Mouse (Mus musculus): ENCODE measurements around the gene Creb3l1. TPM values are rescaled to one million over a fixed set of nuclear protein-coding genes. Genes with fewer than 3 reads are reported as not detected.

The Creb3l1 gene
- polyA plus RNA-seq (2014; fragmentation: Illumina TruSeq; extraction: RNeasy Lipid Tissue Mini Kit (QIAGEN cat#74804); ENCODE audit: low read depth, low replicate concordance): 6.6 TPM

DNA sequence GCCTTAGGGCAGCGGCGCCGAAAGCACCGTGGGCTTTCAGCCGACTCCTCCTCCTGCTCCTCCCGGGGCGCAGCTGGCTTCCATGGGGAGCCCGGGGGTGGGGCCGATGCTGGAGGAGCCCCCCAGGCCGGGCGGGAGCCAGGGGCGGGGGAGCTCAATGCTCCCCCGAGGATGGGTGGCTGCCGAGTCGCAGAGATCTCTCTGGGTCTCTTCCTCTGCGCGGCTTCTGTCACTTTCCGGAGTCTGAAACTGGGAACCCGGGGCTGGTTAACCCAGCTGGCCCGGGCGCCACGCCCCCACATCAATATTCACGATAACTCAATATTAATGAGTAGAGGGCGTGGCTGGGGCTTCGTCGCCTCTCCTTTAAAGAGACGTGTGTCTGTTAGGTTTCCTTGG lies at the start of gene Creb3l1:
Creb3l1 (minus strand) TSS at position 229 of the 399 bp plus-strand sequence.

DNA sequence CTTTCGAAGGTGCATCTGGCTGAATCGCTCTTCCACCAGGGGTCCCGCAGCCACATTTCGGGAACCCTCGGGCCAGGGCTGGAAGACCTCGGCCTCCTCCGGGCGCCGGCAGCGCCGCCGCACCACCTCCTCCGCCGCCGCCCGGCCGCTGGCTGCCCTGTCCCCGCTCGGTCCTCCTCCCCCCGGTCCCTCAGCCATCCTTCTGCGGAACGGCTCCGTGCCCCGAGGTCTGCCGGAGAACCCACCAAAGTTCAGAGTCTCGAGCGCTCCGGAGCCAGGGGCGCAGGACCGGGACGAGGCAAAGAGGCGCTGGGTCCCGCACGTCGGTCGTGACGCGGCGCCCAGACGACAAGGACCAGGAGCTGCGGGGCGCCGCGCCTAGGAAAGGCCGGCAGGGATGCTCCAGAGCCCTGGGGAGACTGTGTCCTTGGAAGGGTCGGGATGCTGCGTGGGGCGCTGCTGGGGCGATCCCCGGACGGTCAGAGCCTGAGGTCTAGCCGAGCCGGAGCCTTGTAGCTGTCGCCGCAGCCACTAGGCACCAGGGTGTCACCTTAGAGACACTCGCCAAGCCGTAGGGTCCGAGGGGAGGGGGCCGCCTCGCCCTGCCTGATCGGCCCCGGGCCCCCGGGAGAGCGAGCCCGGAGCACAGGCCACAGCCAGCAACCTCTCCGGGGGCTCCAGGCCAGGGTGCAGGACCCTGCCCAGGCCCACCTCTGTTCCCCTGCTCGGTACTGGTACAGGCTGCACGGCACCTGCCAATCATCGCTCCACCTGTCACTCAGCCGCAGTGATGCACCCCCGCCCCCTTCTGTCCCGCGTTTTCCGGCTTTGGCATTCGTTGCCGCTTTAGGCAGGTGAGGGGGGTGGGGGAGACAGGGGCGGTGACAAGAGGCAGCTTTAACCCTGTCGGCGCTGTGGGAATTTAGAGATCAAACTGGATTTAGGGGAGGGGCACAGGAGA lies 48.4 kb downstream of the Creb3l1 start, which contains the start of gene Dgkz:
Dgkz (minus strand) TSS at position 284 of the 961 bp plus-strand sequence.

DNA sequence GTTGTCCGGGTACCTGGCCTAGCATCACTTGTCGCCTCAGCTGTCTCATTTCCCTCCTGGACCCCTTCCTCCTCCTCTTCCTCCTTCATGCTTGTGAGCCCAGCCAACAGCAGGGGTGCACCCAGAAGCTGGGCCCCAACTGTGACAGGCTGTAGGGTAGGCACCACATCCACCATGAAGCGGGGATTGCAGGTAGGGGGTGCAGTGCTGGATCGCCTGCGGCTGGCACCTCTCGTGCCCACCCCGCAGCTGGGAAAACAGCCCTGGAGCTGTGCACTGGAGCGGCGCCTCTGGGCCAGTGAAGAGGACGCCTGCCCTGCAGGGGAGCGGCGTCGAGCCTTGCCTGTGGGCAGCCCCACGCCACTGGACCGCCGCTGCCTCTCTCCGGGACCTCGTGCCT lies 78.8 kb downstream of the Creb3l1 start, which contains the start of gene Gm9821:
Gm9821 (plus strand) TSS at position 221 of the 400 bp plus-strand sequence.

Other genes starting within 250 kb of the Creb3l1 start
- gene Chrm4, start 97.3 kb downstream of the Creb3l1 start, polyA plus RNA-seq (2014; fragmentation: Illumina TruSeq; extraction: RNeasy Lipid Tissue Mini Kit (QIAGEN cat#74804); ENCODE audit: low read depth, low replicate concordance): not detected
- 6.4 TPM for gene Mdk, start 92.2 kb downstream of the Creb3l1 start, polyA plus RNA-seq (2014; fragmentation: Illumina TruSeq; extraction: RNeasy Lipid Tissue Mini Kit (QIAGEN cat#74804); ENCODE audit: low read depth, low replicate concordance)
- not detected for gene Gm9821, start 78.8 kb downstream of the Creb3l1 start, polyA plus RNA-seq (2014; fragmentation: Illumina TruSeq; extraction: RNeasy Lipid Tissue Mini Kit (QIAGEN cat#74804); ENCODE audit: low read depth, low replicate concordance)
- 69.5 TPM for gene Dgkz, start 48.6 kb downstream of the Creb3l1 start, polyA plus RNA-seq (2014; fragmentation: Illumina TruSeq; extraction: RNeasy Lipid Tissue Mini Kit (QIAGEN cat#74804); ENCODE audit: low read depth, low replicate concordance)
- gene Phf21a, start 68.6 kb upstream of the Creb3l1 start, polyA plus RNA-seq (2014; fragmentation: Illumina TruSeq; extraction: RNeasy Lipid Tissue Mini Kit (QIAGEN cat#74804); ENCODE audit: low read depth, low replicate concordance): 19.4 TPM